Mouse (Mus musculus): ENCODE measurements at regions not wholly inside any gene's neighbourhood (a gene's known extent, or its start where the extent isn't known, plus 50 kb on each side); places are given as distances from the start of the nearest gene placed in this dataset.

DNA sequence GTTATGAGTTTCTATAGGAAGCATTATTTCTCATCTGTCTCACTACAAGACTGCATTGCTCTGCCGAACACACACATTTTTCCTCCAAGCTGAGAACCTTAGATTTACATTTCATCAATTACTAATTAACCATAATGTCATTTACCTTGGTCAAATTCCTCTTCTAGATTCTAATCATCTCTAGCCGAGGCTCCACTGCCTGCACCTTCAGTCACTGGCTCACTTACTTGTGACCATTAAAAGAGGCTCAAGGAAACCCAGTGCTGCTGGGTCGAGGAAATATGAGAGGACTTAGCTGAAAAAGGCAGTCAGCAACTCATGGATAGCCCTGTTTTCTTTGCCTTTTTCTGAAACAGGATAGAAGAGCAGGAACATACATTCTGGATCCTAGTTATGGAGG, 103.4 kb upstream of the Cited2 start:
- TF ChIP-seq CTCF (conservative IDR thresholded peaks at IDR 0.05; ENCODE audit: low read length) = no peak
- TF ChIP-seq NANOG (IDR thresholded peaks at IDR 0.05; ENCODE audit: borderline replicate concordance, low read length) = no peak
- no peak for TF ChIP-seq POU5F1 (IDR thresholded peaks at IDR 0.05; ENCODE audit: borderline replicate concordance, low read length)
